Mouse (Mus musculus): ENCODE measurements at regions not wholly inside any gene's neighbourhood (a gene's known extent, or its start where the extent isn't known, plus 50 kb on each side); places are given as distances from the start of the nearest gene placed in this dataset.
A peak's percentile ranks its signal among the peaks of the same experiment; 100 is the strongest.

- peak; percentile 55 to 69 for DNase-seq
Measured at GRCm38 (mm10) chr2:64244804-64245203, 147.0 kb upstream of the Fign start.

Measured in cerebellum, postnatal 10 days (tissue).